Mouse (Mus musculus): ENCODE results near the gene Stt3a. TPM values are rescaled to one million over a fixed set of nuclear protein-coding genes. Genes with fewer than 3 reads are reported as not detected.

The Stt3a gene
- polyA plus RNA-seq, 1 experiment from 2014 or later = 85.1 TPM

GRCm38 (mm10) chr9:36796781-36797555 is 29.5 kb upstream of the Stt3a start, which contains the start of gene Ei24:
Gene Ei24 (minus strand): TSS chr9:36797393.
- Histone ChIP-seq H3K4me2 (ENCODE audit: low read length) (peak within 1 kb of the TSS; percentile 88), H3K36me3 (ENCODE audit: control insufficient read depth, insufficient read depth, low read length) (no peaks in the 10 kb centered on the region), H3K9me3 (replicated peaks; ENCODE audit: control insufficient read depth, low read length, poor library complexity, severe bottlenecking) (no peaks in the 10 kb centered on the region), H3K27ac (ENCODE audit: low read length) (peak within 1 kb of the TSS; percentile 68), H3K27me3 (ENCODE audit: control insufficient read depth, insufficient read depth, low read depth, low read length) (no peaks in the 10 kb centered on the region), H3K4me1 (ENCODE audit: control insufficient read depth, insufficient read depth, low read length) (peaks cover 29% of the 10 kb centered on the region), H3K9ac (ENCODE audit: low read depth, low read length) (peak within 1 kb of the TSS; percentile 88), H3K4me3 (ENCODE audit: low read depth, low read length) (peak within 1 kb of the TSS; percentile 70)
- WGBS = under 1% methylated on average over 63 of the region's 66 CpGs
- ATAC-seq = peak; percentile 100

- Histone ChIP-seq H3K9ac (ENCODE audit: low read depth, low read length) (peak overlapping the region; percentile 88), H3K27ac (ENCODE audit: low read length) (no peak overlapping the region; the same call in 1 of the 2 replicates), H3K4me3 (ENCODE audit: low read depth, low read length) (peak overlapping the region; percentile 70), H3K36me3 (ENCODE audit: control insufficient read depth, insufficient read depth, low read length) (0 out of 2 replicates have a peak, but pooled peaks cover 2% of the 10 kb centered on the region), H3K27me3 (ENCODE audit: control insufficient read depth, insufficient read depth, low read depth, low read length) (no peaks in the 10 kb centered on the region), H3K9me3 (replicated peaks; ENCODE audit: control insufficient read depth, low read length, poor library complexity, severe bottlenecking) (no peaks in the 10 kb centered on the region), H3K4me1 (ENCODE audit: control insufficient read depth, insufficient read depth, low read length) (peaks cover 29% of the 10 kb centered on the region), H3K4me2 (ENCODE audit: low read length) (peak overlapping the region; percentile 88)
- 13% methylated on average over 5 of the region's 5 CpGs for WGBS
- no peak for ATAC-seq
These were observed 28.7 kb upstream of the Stt3a start for GRCm38 (mm10) chr9:36796224-36796623.

GRCm38 (mm10) chr9:36795556-36795955 is 28.1 kb upstream of the Stt3a start:
- H3K4me3 ChIP-seq (ENCODE audit: low read depth, low read length) = no peak overlapping the region
- WGBS = 91% methylated on average over 1 of the region's 1 CpGs
- no peak for ATAC-seq

GRCm38 (mm10) chr9:36794487-36794886 is 27.0 kb upstream of the Stt3a start:
- no peak overlapping the region for H3K4me2 ChIP-seq (ENCODE audit: low read length)
- H3K9me3 ChIP-seq (replicated peaks; ENCODE audit: control insufficient read depth, low read length, poor library complexity, severe bottlenecking) = no peaks in the 10 kb centered on the region
- no peak overlapping the region for H3K9ac ChIP-seq (ENCODE audit: low read depth, low read length)
- no peaks in the 10 kb centered on the region for H3K27me3 ChIP-seq (ENCODE audit: control insufficient read depth, insufficient read depth, low read depth, low read length)
- 69% methylated on average over 2 of the region's 2 CpGs for WGBS
- H3K27ac ChIP-seq (ENCODE audit: low read length) = no peak overlapping the region
- no peak for ATAC-seq
- H3K4me1 ChIP-seq (ENCODE audit: control insufficient read depth, insufficient read depth, low read length) = peaks cover 29% of the 10 kb centered on the region
- peaks cover 4% of the 10 kb centered on the region; the same call in 1 of the 2 replicates for H3K36me3 ChIP-seq (ENCODE audit: control insufficient read depth, insufficient read depth, low read length)
- no peak overlapping the region for H3K4me3 ChIP-seq (ENCODE audit: low read depth, low read length)

More at GRCm38 (mm10) chr9:36795556-36795955, 28.1 kb upstream of the Stt3a start:
- H3K27me3 ChIP-seq (ENCODE audit: control insufficient read depth, insufficient read depth, low read depth, low read length) = no peaks in the 10 kb centered on the region
- H3K4me2 ChIP-seq (ENCODE audit: low read length) = peak overlapping the region; percentile 88; the same call in 1 of the 2 replicates
- H3K4me1 ChIP-seq (ENCODE audit: control insufficient read depth, insufficient read depth, low read length) = peaks cover 29% of the 10 kb centered on the region
- 0 out of 2 replicates have a peak, but pooled peaks cover 2% of the 10 kb centered on the region for H3K36me3 ChIP-seq (ENCODE audit: control insufficient read depth, insufficient read depth, low read length)
- no peaks in the 10 kb centered on the region for H3K9me3 ChIP-seq (replicated peaks; ENCODE audit: control insufficient read depth, low read length, poor library complexity, severe bottlenecking)
- H3K9ac ChIP-seq (ENCODE audit: low read depth, low read length) = no peak overlapping the region
- no peak overlapping the region for H3K27ac ChIP-seq (ENCODE audit: low read length)

GRCm38 (mm10) chr9:36792191-36792590 is 24.7 kb upstream of the Stt3a start:
- H3K9ac ChIP-seq (ENCODE audit: low read depth, low read length) = no peak overlapping the region
- H3K27me3 ChIP-seq (ENCODE audit: control insufficient read depth, insufficient read depth, low read depth, low read length) = no peaks in the 10 kb centered on the region
- peaks cover 24% of the 10 kb centered on the region for H3K36me3 ChIP-seq (ENCODE audit: control insufficient read depth, insufficient read depth, low read length)
- H3K4me2 ChIP-seq (ENCODE audit: low read length) = no peak overlapping the region
- WGBS = 90% methylated on average over 3 of the region's 3 CpGs
- no peak overlapping the region for H3K4me3 ChIP-seq (ENCODE audit: low read depth, low read length)
- no peaks in the 10 kb centered on the region for H3K9me3 ChIP-seq (replicated peaks; ENCODE audit: control insufficient read depth, low read length, poor library complexity, severe bottlenecking)
- peaks cover 25% of the 10 kb centered on the region for H3K4me1 ChIP-seq (ENCODE audit: control insufficient read depth, insufficient read depth, low read length)
- ATAC-seq = no peak
- H3K27ac ChIP-seq (ENCODE audit: low read length) = no peak overlapping the region

- H3K27me3 ChIP-seq (ENCODE audit: control insufficient read depth, insufficient read depth, low read depth, low read length) = no peaks in the 10 kb centered on the region
- WGBS = 96% methylated on average over 2 of the region's 2 CpGs
- no peak overlapping the region for H3K4me2 ChIP-seq (ENCODE audit: low read length)
- H3K4me1 ChIP-seq (ENCODE audit: control insufficient read depth, insufficient read depth, low read length) = no peaks in the 10 kb centered on the region
- ATAC-seq = no peak
- no peak overlapping the region for H3K27ac ChIP-seq (ENCODE audit: low read length)
- H3K9me3 ChIP-seq (replicated peaks; ENCODE audit: control insufficient read depth, low read length, poor library complexity, severe bottlenecking) = no peaks in the 10 kb centered on the region
- H3K36me3 ChIP-seq (ENCODE audit: control insufficient read depth, insufficient read depth, low read length) = peaks cover 50% of the 10 kb centered on the region
- no peak overlapping the region for H3K4me3 ChIP-seq (ENCODE audit: low read depth, low read length)
- H3K9ac ChIP-seq (ENCODE audit: low read depth, low read length) = no peak overlapping the region
These were observed 16.4 kb upstream of the Stt3a start for GRCm38 (mm10) chr9:36783921-36784320.

GRCm38 (mm10) chr9:36769048-36769413 is 1.6 kb upstream of the Stt3a start:
- 0 out of 2 replicates have a peak overlapping the region, but pooled peaks have one; percentile 22 for H3K27ac ChIP-seq (ENCODE audit: low read length)
- no peak overlapping the region for H3K4me3 ChIP-seq (ENCODE audit: low read depth, low read length)
- no peaks in the 10 kb centered on the region for H3K9me3 ChIP-seq (replicated peaks; ENCODE audit: control insufficient read depth, low read length, poor library complexity, severe bottlenecking)
- no peak overlapping the region for H3K9ac ChIP-seq (ENCODE audit: low read depth, low read length)
- H3K36me3 ChIP-seq (ENCODE audit: control insufficient read depth, insufficient read depth, low read length) = no peaks in the 10 kb centered on the region; the same call in 1 of the 2 replicates
- 88% methylated on average over 1 of the region's 1 CpGs for WGBS
- peaks cover 24% of the 10 kb centered on the region for H3K4me1 ChIP-seq (ENCODE audit: control insufficient read depth, insufficient read depth, low read length)
- H3K4me2 ChIP-seq (ENCODE audit: low read length) = peak overlapping the region; percentile 86; the same call in 1 of the 2 replicates
- ATAC-seq = no peak
- no peaks in the 10 kb centered on the region for H3K27me3 ChIP-seq (ENCODE audit: control insufficient read depth, insufficient read depth, low read depth, low read length)

- 13% methylated on average over 25 of the region's 25 CpGs for WGBS
- no peaks in the 10 kb centered on the region for H3K9me3 ChIP-seq (replicated peaks; ENCODE audit: control insufficient read depth, low read length, poor library complexity, severe bottlenecking)
- H3K36me3 ChIP-seq (ENCODE audit: control insufficient read depth, insufficient read depth, low read length) = no peaks in the 10 kb centered on the region; the same call in 1 of the 2 replicates
- H3K4me3 ChIP-seq (ENCODE audit: low read depth, low read length) = peak overlapping the region; percentile 99
- H3K27me3 ChIP-seq (ENCODE audit: control insufficient read depth, insufficient read depth, low read depth, low read length) = no peaks in the 10 kb centered on the region
- H3K9ac ChIP-seq (ENCODE audit: low read depth, low read length) = peak overlapping the region; percentile 85
- peaks cover 24% of the 10 kb centered on the region for H3K4me1 ChIP-seq (ENCODE audit: control insufficient read depth, insufficient read depth, low read length)
- peak; percentile 26 for ATAC-seq
- peak overlapping the region; percentile 89 for H3K27ac ChIP-seq (ENCODE audit: low read length)
- H3K4me2 ChIP-seq (ENCODE audit: low read length) = peak overlapping the region; percentile 86
These were observed 923 bp upstream of the Stt3a start for GRCm38 (mm10) chr9:36768156-36769047.
